Mouse (Mus musculus): Measurements from ENCODE around the gene Rhox3c.
"Not testable (repeated sequence)": the region's sequence is repeated elsewhere in the genome, so short reads cannot be mapped to it uniquely, and the experiment has no call there.

Rhox3c gene

GRCm38 (mm10) chrX:37458285-37458684 lies at the start of gene Rhox3c:
Rhox3c (plus strand) TSS chrX:37458585.
- DNase-seq (ENCODE audit: low spot score in 2 of 2): not testable (repeated sequence)

- not testable (repeated sequence) for DNase-seq (ENCODE audit: low spot score in 2 of 2)
Observed at GRCm38 (mm10) chrX:37411767-37412166, 46.6 kb upstream of the Rhox3c start, which contains the start of gene Rhox2b. Rhox2b (plus strand) TSS chrX:37412067.

- not testable (repeated sequence) for DNase-seq (ENCODE audit: low spot score in 2 of 2)
Observed at GRCm38 (mm10) chrX:37432194-37432593, 26.2 kb upstream of the Rhox3c start, which contains the start of gene Rhox4b. Rhox4b (plus strand) TSS chrX:37432494.

GRCm38 (mm10) chrX:37453380-37453779 lies 5.0 kb upstream of the Rhox3c start, which contains the start of gene Rhox2c:
Rhox2c (plus strand) TSS chrX:37453680.
- not testable (repeated sequence) for DNase-seq (ENCODE audit: low spot score in 2 of 2)

- not testable (repeated sequence) for DNase-seq (ENCODE audit: low spot score in 2 of 2)
Observed at GRCm38 (mm10) chrX:37480037-37480436, 21.7 kb downstream of the Rhox3c start, which contains the start of gene Rhox4c. Rhox4c (plus strand) TSS chrX:37480337.

GRCm38 (mm10) chrX:37514059-37514458 lies 55.7 kb downstream of the Rhox3c start, which contains the start of gene Rhox4d:
Rhox4d (plus strand) TSS chrX:37514359.
- DNase-seq (ENCODE audit: low spot score in 2 of 2): not testable (repeated sequence)

Data from cerebellum, postnatal 4 days (tissue).